Mouse (Mus musculus) intestine, embryonic 16.5 days (tissue): Measurements from ENCODE around the gene Bcl2l2. TPM values are rescaled to one million over a fixed set of nuclear protein-coding genes. Genes with fewer than 3 reads are reported as not detected.

ENCODE experiments used
- ATAC-seq: fragments of 200-750 bp; cut with Nextera tagmentation; 2 replicates; pipeline ENCODE4 v1.8.0; 2017; ENCODE audit warnings: moderate TSS enrichment, moderate library complexity
- H3K27ac ChIP-seq: fragments of 300-500 bp; sonication (generic); 2 replicates; pipeline ENCODE4 v1.5.1; 2014; ENCODE audit warnings: mild to moderate bottlenecking, low read length
- H3K27me3 ChIP-seq: fragments of 300-500 bp; sonication (generic); replicated peaks from 2 replicates; pipeline ENCODE4 v1.6.1; 2014; ENCODE audit warnings: low read length, control low read depth, mixed read lengths; ENCODE audit not compliant: control insufficient read depth, insufficient read depth
- H3K36me3 ChIP-seq: fragments of 300-500 bp; sonication (generic); 2 replicates; pipeline ENCODE4 v1.6.1; 2014; ENCODE audit warnings: low read length, control low read depth; ENCODE audit not compliant: control insufficient read depth, insufficient read depth
- H3K4me1 ChIP-seq: fragments of 300-500 bp; sonication (generic); 2 replicates; pipeline ENCODE4 v1.6.1; 2014; ENCODE audit warnings: low read length, control low read depth, mixed read lengths; ENCODE audit not compliant: control insufficient read depth, insufficient read depth
- H3K4me2 ChIP-seq: fragments of 300-500 bp; sonication (generic); 2 replicates; pipeline ENCODE4 v1.6.1; 2014; ENCODE audit warnings: low read depth, low read length, control low read depth
- H3K4me3 ChIP-seq: fragments of 300-500 bp; sonication (generic); 2 replicates; pipeline ENCODE4 v1.5.1; 2014; ENCODE audit warnings: mild to moderate bottlenecking, low read length
- H3K9ac ChIP-seq: fragments of 300-500 bp; sonication (generic); 2 replicates; pipeline ENCODE4 v1.6.1; 2014; ENCODE audit warnings: low read depth, low read length
- H3K9me3 ChIP-seq: fragments of 300-500 bp; sonication (generic); 2 replicates; pipeline ENCODE4 v1.6.1; 2016; ENCODE audit warnings: low read length, control low read depth; ENCODE audit not compliant: control insufficient read depth
- WGBS: fragments of 180-500 bp; shearing (Covaris S2); extraction: QIAGEN DNeasy Blood & Tissue Kit; methylation state at CpG from one replicate; pipeline ENCODE4 v1.1.7; 2014; 5-methylcytosine and 5-hydroxymethylcytosine counted together
- polyA plus RNA-seq: library from polyadenylated mRNA; unstranded; fragments of >200 nt; fragmentation: Nextera tagmentation; extraction: Ambion mirVana; gene quantifications from 2 replicates; pipeline ENCODE4 v1.2.1, GENCODE M21; 2015

Bcl2l2 gene
- 5.1 and 5.8 TPM in 2 replicates for polyA plus RNA-seq

- peak within 1 kb of the TSS; percentile 84 for H3K9ac ChIP-seq
- peak within 1 kb of the TSS; percentile 77 for H3K4me2 ChIP-seq
- ATAC-seq, result peak; percentile 94
- H3K9me3 ChIP-seq, result no peaks in the 10 kb centered on the region
- peaks cover 4% of the 10 kb centered on the region; the same call in 1 of the 2 replicates for H3K36me3 ChIP-seq
- WGBS, result under 1% methylated on average over 27 of the region's 27 CpGs
- peak within 1 kb of the TSS; percentile 66 for H3K4me3 ChIP-seq
- peak within 1 kb of the TSS; percentile 95 for H3K27ac ChIP-seq
- H3K27me3 ChIP-seq, result no peaks in the 10 kb centered on the region
- H3K4me1 ChIP-seq, result peaks cover 21% of the 10 kb centered on the region
Observed at GRCm38 (mm10) chr14:54883154-54884021, at the start of gene Bcl2l2, which contains the start of gene Gm20521. Gene Bcl2l2 (plus strand): TSS chr14:54883377. Gene Gm20521 (plus strand): TSS chr14:54883441.

- no peak overlapping the region for H3K4me2 ChIP-seq
- 3% methylated on average over 4 of the region's 4 CpGs for WGBS
- H3K36me3 ChIP-seq, result no peaks in the 10 kb centered on the region
- H3K4me3 ChIP-seq, result no peak overlapping the region
- H3K9ac ChIP-seq, result no peak overlapping the region; the same call in 1 of the 2 replicates
- no peaks in the 10 kb centered on the region for H3K27me3 ChIP-seq
- no peaks in the 10 kb centered on the region for H3K4me1 ChIP-seq
- ATAC-seq, result no peak
- no peaks in the 10 kb centered on the region for H3K9me3 ChIP-seq
- H3K27ac ChIP-seq, result no peak overlapping the region
Observed at GRCm38 (mm10) chr14:54843461-54843860, 39.7 kb upstream of the Bcl2l2 start.

GRCm38 (mm10) chr14:54855726-54856125 is 27.5 kb upstream of the Bcl2l2 start:
- H3K9ac ChIP-seq, result no peak overlapping the region
- WGBS, result 91% methylated on average over 3 of the region's 3 CpGs
- H3K27me3 ChIP-seq, result no peaks in the 10 kb centered on the region
- ATAC-seq, result no peak
- no peak overlapping the region for H3K4me3 ChIP-seq
- no peak overlapping the region for H3K27ac ChIP-seq
- H3K4me1 ChIP-seq, result no peaks in the 10 kb centered on the region
- peaks cover 6% of the 10 kb centered on the region; the same call in 1 of the 2 replicates for H3K36me3 ChIP-seq
- no peak overlapping the region for H3K4me2 ChIP-seq
- H3K9me3 ChIP-seq, result no peaks in the 10 kb centered on the region

GRCm38 (mm10) chr14:54856703-54857102 is 26.5 kb upstream of the Bcl2l2 start:
- Histone ChIP-seq H3K27me3 (no peaks in the 10 kb centered on the region), H3K36me3 (peaks cover 6% of the 10 kb centered on the region; the same call in 1 of the 2 replicates), H3K4me2 (no peak overlapping the region), H3K9ac (no peak overlapping the region), H3K27ac (no peak overlapping the region), H3K4me1 (no peaks in the 10 kb centered on the region), H3K9me3 (no peaks in the 10 kb centered on the region), H3K4me3 (no peak overlapping the region)
- no peak for ATAC-seq
- 86% methylated on average over 7 of the region's 7 CpGs for WGBS

- no peaks in the 10 kb centered on the region for H3K27me3 ChIP-seq
- no peaks in the 10 kb centered on the region for H3K9me3 ChIP-seq
- no peak overlapping the region for H3K4me2 ChIP-seq
- peaks cover 6% of the 10 kb centered on the region; the same call in 1 of the 2 replicates for H3K36me3 ChIP-seq
- no peak overlapping the region for H3K9ac ChIP-seq
- H3K4me3 ChIP-seq, result no peak overlapping the region
- H3K27ac ChIP-seq, result no peak overlapping the region
- no peaks in the 10 kb centered on the region for H3K4me1 ChIP-seq
- WGBS, result 91% methylated on average over 9 of the region's 9 CpGs
- no peak for ATAC-seq
Observed at GRCm38 (mm10) chr14:54857891-54858290, 25.3 kb upstream of the Bcl2l2 start.

GRCm38 (mm10) chr14:54860511-54860910 is 22.7 kb upstream of the Bcl2l2 start:
- WGBS, result 51% methylated on average over 2 of the region's 2 CpGs
- H3K27me3 ChIP-seq, result no peaks in the 10 kb centered on the region

GRCm38 (mm10) chr14:54863501-54864312 is 19.5 kb upstream of the Bcl2l2 start:
- under 1% methylated on average over 55 of the region's 56 CpGs for WGBS
- Histone ChIP-seq H3K9ac (peak overlapping the region; percentile 96), H3K27me3 (no peaks in the 10 kb centered on the region), H3K27ac (peak overlapping the region; percentile 78), H3K4me1 (peaks cover 2% of the 10 kb centered on the region; the same call in 1 of the 2 replicates), H3K9me3 (no peaks in the 10 kb centered on the region), H3K36me3 (no peaks in the 10 kb centered on the region), H3K4me3 (peak overlapping the region; percentile 99), H3K4me2 (peak overlapping the region; percentile 66)
- peak; percentile 100 for ATAC-seq

More at GRCm38 (mm10) chr14:54860511-54860910, 22.7 kb upstream of the Bcl2l2 start:
- H3K9me3 ChIP-seq, result no peaks in the 10 kb centered on the region
- H3K36me3 ChIP-seq, result 0 out of 2 replicates have a peak, but pooled peaks cover 6% of the 10 kb centered on the region
- no peak overlapping the region for H3K4me3 ChIP-seq
- H3K27ac ChIP-seq, result no peak overlapping the region
- H3K4me2 ChIP-seq, result no peak overlapping the region
- no peak overlapping the region for H3K9ac ChIP-seq
- peaks cover 2% of the 10 kb centered on the region; the same call in 1 of the 2 replicates for H3K4me1 ChIP-seq
- no peak for ATAC-seq

GRCm38 (mm10) chr14:54864313-54865036 is 18.7 kb upstream of the Bcl2l2 start:
- 17% methylated on average over 21 of the region's 21 CpGs for WGBS
- Histone ChIP-seq H3K4me1 (peaks cover 2% of the 10 kb centered on the region; the same call in 1 of the 2 replicates), H3K9me3 (no peaks in the 10 kb centered on the region), H3K36me3 (no peaks in the 10 kb centered on the region), H3K9ac (peak overlapping the region; percentile 96), H3K4me3 (peak overlapping the region; percentile 99), H3K27ac (peak overlapping the region; percentile 60), H3K27me3 (no peaks in the 10 kb centered on the region), H3K4me2 (peak overlapping the region; percentile 66)
- peak; percentile 29 for ATAC-seq
